Mouse (Mus musculus) Patski (cell line): ENCODE results near the gene Arf5. TPM values are rescaled to one million over a fixed set of nuclear protein-coding genes. Genes with fewer than 3 reads are reported as not detected.

Experiments
- ATAC-seq: fragments of 100-300 bp; one replicate; pipeline ENCODE4 v1.8.0; 2021
- CTCF ChIA-PET: fragments of 350-600 bp; sonication (Branson Sonifier 250); formaldehyde crosslinking; loops from one replicate; lab custom pipeline; 2022; ENCODE audit warnings: inconsistent platforms; lab: Charles Lee
- POLR2A ChIA-PET: fragments of 350-600 bp; sonication (Branson Sonifier 250); formaldehyde crosslinking; loops from one replicate; lab custom pipeline; 2022; ENCODE audit warnings: antibody characterized with exemption, inconsistent platforms; lab: Charles Lee
- DNase-seq: peaks from one replicate; pipeline ENCODE4 v3.0.0-alpha.2; 2011; ENCODE audit warnings: low read depth, low spot score
- H3K27me3 ChIP-seq: fragments of 371-371 bp; one replicate; pipeline ENCODE4 v1.5.1; 2021
- CTCF ChIP-seq: fragments of 100-300 bp; IDR thresholded peaks from one replicate; pipeline ENCODE4 v1.5.1; 2021
- in situ Hi-C: fragments of 300-500 bp; cut with MboI; formaldehyde crosslinking; loops from 3 replicates; pipeline ENCODE4 v1.11.1; 2018; ENCODE audit warnings: low pct_unique_long_range_greater_than_20kb, mixed read lengths
- polyA plus RNA-seq: library from polyadenylated mRNA; unstranded; gene quantifications from one replicate; pipeline ENCODE4 v1.2.3, GENCODE M21; 2021

Gene Arf5
- polyA plus RNA-seq, 1 experiment from 2014 or later, result 187 TPM

GRCm38 (mm10) chr6:28411236-28411635 is 12.1 kb upstream of the Arf5 start:
- TF ChIP-seq CTCF, result no peak
- in situ Hi-C loops, result no loop called here
- DNase-seq (no peak), ATAC-seq (no peak)
- CTCF ChIA-PET, result no interaction called here
- H3K27me3 ChIP-seq, result no peaks in the 10 kb centered on the region
- POLR2A ChIA-PET, result no interaction called here

GRCm38 (mm10) chr6:28416981-28417380 is 6.4 kb upstream of the Arf5 start:
- ChIA-PET CTCF (no interaction called here), POLR2A (no interaction called here)
- no peak for DNase-seq
- no peaks in the 10 kb centered on the region for H3K27me3 ChIP-seq
- no peak for ATAC-seq
- in situ Hi-C loops, result loop anchor here (5.0 kb wide), 1 partner anchor 155 kb away; no protein-coding TSS in a partner anchor
- no peak for TF ChIP-seq CTCF

DNA sequence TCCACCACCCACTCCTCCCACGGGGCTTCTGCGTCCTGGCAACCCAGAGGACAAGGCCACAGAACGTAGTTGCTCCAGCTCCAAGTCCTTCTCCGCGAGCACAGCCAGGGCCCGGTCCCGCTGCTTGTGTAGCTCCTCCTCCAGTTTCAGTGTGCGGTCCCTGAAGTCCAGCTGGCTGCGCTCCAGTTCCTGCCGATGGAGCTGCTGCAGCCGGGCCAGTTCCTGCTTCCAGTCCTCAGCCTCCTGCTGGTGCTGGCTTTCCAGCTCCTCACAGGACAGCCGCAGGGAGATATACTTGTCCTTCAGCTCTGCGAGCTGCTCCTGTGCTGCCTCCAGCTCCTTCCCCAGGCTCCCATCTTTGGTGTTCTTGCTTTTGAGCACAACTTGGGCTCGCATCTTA is 4.9 kb upstream of the Arf5 start:
- in situ Hi-C loops, result loop anchor here (5.0 kb wide), 1 partner anchor 156 kb away; no protein-coding TSS in a partner anchor
- TF ChIP-seq CTCF, result no peak
- H3K27me3 ChIP-seq, result no peaks in the 10 kb centered on the region
- ATAC-seq (no peak), DNase-seq (no peak)
- POLR2A ChIA-PET, result no interaction called here
- CTCF ChIA-PET, result no interaction called here

GRCm38 (mm10) chr6:28419673-28420072 is 3.7 kb upstream of the Arf5 start:
- ATAC-seq (no peak), DNase-seq (no peak)
- TF ChIP-seq CTCF, result no peak
- H3K27me3 ChIP-seq, result no peaks in the 10 kb centered on the region
- POLR2A ChIA-PET, result no interaction called here
- in situ Hi-C loops, result loop anchor here (5.0 to 10.0 kb wide), 3 partner anchors 157 to 725 kb away; no protein-coding TSS in a partner anchor
- CTCF ChIA-PET, result no interaction called here

GRCm38 (mm10) chr6:28420361-28420760 is 3.0 kb upstream of the Arf5 start:
- ChIA-PET POLR2A (no interaction called here), CTCF (no interaction called here)
- DNase-seq (no peak), ATAC-seq (no peak)
- no peaks in the 10 kb centered on the region for H3K27me3 ChIP-seq
- no peak for TF ChIP-seq CTCF
- in situ Hi-C loops, result loop anchor here (10.0 kb wide), 2 partner anchors 604 to 724 kb away; no protein-coding TSS in a partner anchor

DNA sequence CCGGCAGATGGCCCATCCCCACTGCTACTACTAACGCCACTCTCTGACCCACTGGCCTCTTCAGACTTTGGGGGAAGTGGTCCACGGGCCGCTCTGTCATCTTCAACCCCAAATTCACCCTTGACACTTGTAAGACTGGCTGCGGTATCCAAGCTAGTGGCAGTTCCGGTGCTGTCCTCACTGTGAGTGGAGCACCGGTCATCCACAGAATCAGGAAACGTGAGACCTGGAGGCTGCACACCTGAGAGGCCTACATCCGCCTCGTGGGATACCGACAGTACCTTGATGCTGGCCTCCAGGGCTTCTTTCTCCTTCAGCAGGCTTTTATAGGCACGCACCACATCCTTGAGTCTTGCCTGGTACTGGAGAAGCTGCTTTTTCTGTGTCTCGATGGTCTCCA is 2.5 kb upstream of the Arf5 start:
- CTCF ChIA-PET, result no interaction called here
- TF ChIP-seq CTCF, result no peak
- ATAC-seq (no peak), DNase-seq (no peak)
- H3K27me3 ChIP-seq, result no peaks in the 10 kb centered on the region
- in situ Hi-C loops, result loop anchor here (10.0 kb wide), 2 partner anchors 604 to 724 kb away; no protein-coding TSS in a partner anchor
- POLR2A ChIA-PET, result no interaction called here

- DNase-seq, result peak; percentile 75
- ChIA-PET POLR2A (interaction anchor here (0.6 kb wide), 1 partner anchor 497 kb away, joined by 3 read pairs; no protein-coding TSS in a partner anchor), CTCF (interaction anchor here (1.2 to 1.3 kb wide), 2 partner anchors 51 to 91 kb away, joined by 3 to 6 read pairs; no protein-coding TSS in a partner anchor)
Observed at GRCm38 (mm10) chr6:28421469-28422000, 1.8 kb upstream of the Arf5 start.

DNA sequence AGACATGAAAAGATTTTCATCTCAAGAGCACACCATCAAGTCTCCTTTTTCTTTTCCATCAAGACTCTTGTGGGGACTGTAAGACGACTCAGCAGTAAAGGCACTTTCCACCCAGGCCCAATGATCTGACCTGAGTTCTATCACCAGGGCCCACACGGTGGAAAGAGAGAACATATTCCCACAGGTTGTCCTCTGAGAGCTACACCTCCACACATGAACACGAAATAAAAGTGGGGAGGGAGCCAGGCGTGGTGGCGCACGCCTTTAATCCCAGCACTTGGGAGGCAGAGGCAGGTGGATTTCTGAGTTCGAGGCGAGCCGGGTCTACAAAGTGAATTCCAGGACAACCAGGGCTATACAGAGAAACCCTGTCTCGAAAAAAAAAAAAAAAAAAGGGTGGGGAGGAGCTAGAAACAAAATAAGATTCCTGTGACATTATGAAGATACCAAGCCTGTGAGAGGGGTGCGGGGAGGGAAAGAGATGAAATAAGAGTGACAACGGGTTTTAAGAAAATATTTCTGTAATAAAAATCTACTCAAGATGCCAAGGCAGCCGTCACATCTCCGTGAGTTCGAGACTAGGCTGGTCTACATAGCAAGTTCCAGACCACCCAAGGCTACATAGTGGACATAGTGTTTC is 589 bp upstream of the Arf5 start:
- DNase-seq (no peak), ATAC-seq (no peak)
- in situ Hi-C loops, result loop anchor here (10.0 kb wide), 2 partner anchors 602 to 722 kb away; no protein-coding TSS in a partner anchor
- ChIA-PET POLR2A (no interaction called here), CTCF (interaction anchor here (0.8 to 1.4 kb wide), 5 partner anchors 38 to 601 kb away, joined by 3 to 6 read pairs (median 3); no protein-coding TSS in a partner anchor)
- H3K27me3 ChIP-seq, result no peaks in the 10 kb centered on the region
- no peak for TF ChIP-seq CTCF

More at GRCm38 (mm10) chr6:28421469-28422000, 1.8 kb upstream of the Arf5 start:
- no peaks in the 10 kb centered on the region for H3K27me3 ChIP-seq
- in situ Hi-C loops, result loop anchor here (10.0 kb wide), 2 partner anchors 603 to 723 kb away; no protein-coding TSS in a partner anchor
- peak; percentile 88 for ATAC-seq
- TF ChIP-seq CTCF, result no peak

GRCm38 (mm10) chr6:28423767-28424695 is 671 bp downstream of the Arf5 start:
- DNase-seq (no peak), ATAC-seq (peak; percentile 33)
- CTCF ChIA-PET, result interaction anchor here (1.4 kb wide), 1 partner anchor 37 kb away, joined by 3 read pairs; no protein-coding TSS in a partner anchor
- in situ Hi-C loops, result loop anchor here (10.0 kb wide), 2 partner anchors 601 to 721 kb away; no protein-coding TSS in a partner anchor
- POLR2A ChIA-PET, result interaction anchor here (1.1 kb wide), 1 partner anchor 49 kb away, joined by 4 read pairs; no protein-coding TSS in a partner anchor
- no peak for TF ChIP-seq CTCF
- no peaks in the 10 kb centered on the region for H3K27me3 ChIP-seq

GRCm38 (mm10) chr6:28425019-28425418 is 1.7 kb downstream of the Arf5 start:
- no peaks in the 10 kb centered on the region for H3K27me3 ChIP-seq
- no peak for TF ChIP-seq CTCF
- no peak for DNase-seq
- CTCF ChIA-PET, result interaction anchor here (1.3 kb wide), 1 partner anchor 36 kb away, joined by 5 read pairs; no protein-coding TSS in a partner anchor
- ATAC-seq, result no peak
- in situ Hi-C loops, result loop anchor here (5.0 to 10.0 kb wide), 3 partner anchors 52 to 720 kb away; partner anchors contain the start of gene Snd1
- POLR2A ChIA-PET, result no interaction called here
